Mouse (Mus musculus) CH12.LX (cell line): ENCODE measurements at regions not wholly inside any gene's neighbourhood (a gene's known extent, or its start where the extent isn't known, plus 50 kb on each side); places are given as distances from the start of the nearest gene placed in this dataset.

Source experiments
- DNase-seq: peaks from one replicate; pipeline ENCODE4 v3.0.0-alpha.2; 2013; ENCODE audit errors: extremely low read depth
- H3K27ac ChIP-seq: 2 replicates; pipeline ENCODE4 v1.5.1; 2012; ENCODE audit warnings: low read depth, mild to moderate bottlenecking, control low read depth, moderate library complexity; ENCODE audit not compliant: insufficient read depth
- H3K27me3 ChIP-seq: replicated peaks from 2 replicates; pipeline ENCODE3; 2012; ENCODE audit warnings: inconsistent platforms
- H3K36me3 ChIP-seq, 2 experiments: replicated peaks in 1 of 2; 2 replicates each; pipeline versions ENCODE3 to v1.6.1; 2012; ENCODE audit warnings: inconsistent platforms in 1 of 2, low read length in 1 of 2, mild to moderate bottlenecking in 1 of 2, mixed read lengths in 1 of 2, moderate library complexity in 1 of 2; ENCODE audit not compliant: control insufficient read depth in 1 of 2, insufficient read depth in 1 of 2
- H3K4me1 ChIP-seq, 2 experiments: 2 replicates each; pipeline ENCODE4 v1.6.1; 2012; ENCODE audit warnings: inconsistent platforms in 1 of 2, moderate library complexity in 1 of 2; ENCODE audit not compliant: insufficient read depth in 2 of 2, control insufficient read depth in 1 of 2
- H3K4me2 ChIP-seq: 2 replicates; pipeline ENCODE4 v1.6.1; 2012; ENCODE audit warnings: low read depth, mild to moderate bottlenecking, control low read depth; ENCODE audit not compliant: poor library complexity, insufficient read depth, severe bottlenecking
- H3K4me3 ChIP-seq, 3 experiments: fragments of 150-350 bp in 1 of 3; sonication (generic) in 1 of 3; replicated peaks in 1 of 3; 2 replicates each; pipeline versions ENCODE3 to v1.5.1; 2011 to 2012; ENCODE audit warnings: low read depth in 2 of 3, low read length in 2 of 3, mild to moderate bottlenecking in 2 of 3, moderate library complexity in 2 of 3, control low read depth in 1 of 3, improper control_type of control experiment in 1 of 3, inconsistent platforms in 1 of 3, mixed read lengths in 1 of 3; ENCODE audit not compliant: poor library complexity in 1 of 3
- H3K79me2 ChIP-seq: replicated peaks from 2 replicates; pipeline ENCODE4 v1.6.1; 2012; ENCODE audit warnings: mild to moderate bottlenecking, moderate library complexity; ENCODE audit not compliant: control insufficient read depth, poor library complexity, insufficient read depth, severe bottlenecking; ENCODE audit errors: extremely low read depth
- H3K9ac ChIP-seq: 2 replicates; pipeline ENCODE4 v1.6.1; 2012; ENCODE audit warnings: low read depth, mild to moderate bottlenecking, control low read depth, moderate library complexity; ENCODE audit not compliant: insufficient read depth
- H3K9me3 ChIP-seq: replicated peaks from 2 replicates; pipeline ENCODE3; 2012; ENCODE audit warnings: low read length, inconsistent platforms, mixed read lengths
- CTCF ChIP-seq, 2 experiments: IDR thresholded peaks in 1 of 2; conservative IDR thresholded peaks in 1 of 2; 2 replicates each; pipeline ENCODE4 v1.5.1; 2011 to 2012; ENCODE audit warnings: low read depth in 2 of 2, low read length in 2 of 2, improper control_type of control experiment in 1 of 2, inconsistent platforms in 1 of 2, mild to moderate bottlenecking in 1 of 2, moderate library complexity in 1 of 2
- E2F4 ChIP-seq: IDR thresholded peaks from 2 replicates; pipeline ENCODE4 v1.6.1; 2011; ENCODE audit warnings: low read depth, low read length, improper control_type of control experiment; ENCODE audit not compliant: insufficient replicate concordance
- ETS1 ChIP-seq: conservative IDR thresholded peaks from 2 replicates; pipeline ENCODE4 v1.6.1; 2012; ENCODE audit warnings: low read depth, mild to moderate bottlenecking, inconsistent platforms, low read length, improper control_type of control experiment, moderate library complexity
- IRF4 ChIP-seq: IDR thresholded peaks from 2 replicates; pipeline ENCODE4 v1.6.1; 2014; ENCODE audit warnings: low read depth, mild to moderate bottlenecking, inconsistent platforms, low read length, improper control_type of control experiment
- MAX ChIP-seq: IDR thresholded peaks from 2 replicates; pipeline ENCODE4 v1.6.1; 2011; ENCODE audit warnings: low read length, improper control_type of control experiment
- MEF2A ChIP-seq: IDR thresholded peaks from 2 replicates; pipeline ENCODE4 v1.6.1; 2014; ENCODE audit warnings: low read depth, mild to moderate bottlenecking, inconsistent platforms, low read length, improper control_type of control experiment, borderline replicate concordance
- MYC ChIP-seq: IDR thresholded peaks from 2 replicates; pipeline ENCODE4 v1.6.1; 2011; ENCODE audit warnings: low read depth, mild to moderate bottlenecking, improper control_type of control experiment, low read length
- NRF1 ChIP-seq: IDR thresholded peaks from 2 replicates; pipeline ENCODE4 v1.6.1; 2014; ENCODE audit warnings: low read depth, mild to moderate bottlenecking, inconsistent platforms, low read length, improper control_type of control experiment, moderate library complexity
- PAX5 ChIP-seq: IDR thresholded peaks from 2 replicates; pipeline ENCODE4 v1.6.1; 2012; ENCODE audit warnings: low read length, inconsistent platforms, mixed read lengths
- POLR2A ChIP-seq: IDR thresholded peaks from 2 replicates; pipeline ENCODE4 v1.6.1; 2011; ENCODE audit warnings: low read depth, mild to moderate bottlenecking, improper control_type of control experiment, low read length
- POLR2AphosphoS2 ChIP-seq: IDR thresholded peaks from 2 replicates; pipeline ENCODE4 v1.6.1; 2011; ENCODE audit warnings: low read depth, low read length, improper control_type of control experiment
- RAD21 ChIP-seq: IDR thresholded peaks from 2 replicates; pipeline ENCODE4 v1.6.1; 2011; ENCODE audit warnings: low read depth, mild to moderate bottlenecking, low read length, improper control_type of control experiment, moderate library complexity
- SMC3 ChIP-seq: IDR thresholded peaks from 2 replicates; pipeline ENCODE4 v1.6.1; 2011; ENCODE audit warnings: low read depth, low read length, improper control_type of control experiment
- TBP ChIP-seq: conservative IDR thresholded peaks from 2 replicates; pipeline ENCODE4 v1.6.1; 2011; ENCODE audit warnings: low read depth, low read length, improper control_type of control experiment
- UBTF ChIP-seq: IDR thresholded peaks from 2 replicates; pipeline ENCODE4 v1.6.1; 2012; ENCODE audit warnings: low read depth, mild to moderate bottlenecking, inconsistent platforms, low read length, improper control_type of control experiment, moderate library complexity
- USF2 ChIP-seq: conservative IDR thresholded peaks from 2 replicates; pipeline ENCODE4 v1.6.1; 2011; ENCODE audit warnings: low read depth, low read length, improper control_type of control experiment
- ZC3H11A ChIP-seq: IDR thresholded peaks from 2 replicates; pipeline ENCODE4 v1.6.1; 2012; ENCODE audit warnings: low read depth, mild to moderate bottlenecking, inconsistent platforms, low read length, improper control_type of control experiment
- ZMIZ1 ChIP-seq: IDR thresholded peaks from 2 replicates; pipeline ENCODE4 v1.6.1; 2012; ENCODE audit warnings: low read depth, mild to moderate bottlenecking, inconsistent platforms, low read length, improper control_type of control experiment
- ZNF384 ChIP-seq: IDR thresholded peaks from 2 replicates; pipeline ENCODE4 v1.6.1; 2012; ENCODE audit warnings: low read depth, low read length, improper control_type of control experiment, inconsistent platforms
- dilution Hi-C: fragments of 300-500 bp; cut with MboI; formaldehyde crosslinking; loops from 2 replicates; pipeline ENCODE4 v1.14.3; 2020; ENCODE audit warnings: low sequenced_read_pairs; ENCODE audit not compliant: extremely low pct_unique_long_range_greater_than_20kb, extremely low pct_ligation_motif_present
- in situ Hi-C: fragments of 300-500 bp; cut with MboI; formaldehyde crosslinking; loops from 3 replicates; pipeline ENCODE4 v1.14.3; 2019; ENCODE audit warnings: low sequenced_read_pairs, low pct_ligation_motif_present, low pct_unique_long_range_greater_than_20kb, mixed read lengths

DNA sequence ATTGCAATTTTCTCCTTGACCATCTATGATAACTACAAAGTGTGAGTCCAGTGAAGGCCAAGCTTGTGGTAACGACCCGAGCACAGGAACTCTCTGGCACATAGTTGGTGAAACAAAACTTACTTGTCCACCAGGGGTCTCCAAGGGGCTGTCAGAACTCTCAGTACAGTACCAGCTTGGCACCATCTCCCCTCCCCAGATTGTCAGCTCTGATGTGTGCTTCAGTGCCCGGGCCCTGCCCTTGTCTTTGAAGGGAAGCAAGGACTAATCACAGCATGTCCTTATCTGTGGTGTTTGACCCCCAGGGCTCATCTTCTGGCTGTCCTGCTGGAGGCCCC is 273.9 kb downstream of the Nuak1 start:
- no peaks in the 10 kb centered on the region for H3K9me3 ChIP-seq
- H3K4me2 ChIP-seq, result no peak overlapping the region
- peak; percentile 7 for DNase-seq
- TF ChIP-seq TBP, result no peak
- TF ChIP-seq SMC3, result peak; percentile 51
- peak; percentile 51 for TF ChIP-seq RAD21
- peak in 1 of 2 experiments; percentile 44; a peak in 2 of 4 replicates for TF ChIP-seq CTCF (conservative IDR thresholded peaks at IDR 0.05 in 1 of 2, IDR thresholded peaks at IDR 0.05 in 1 of 2; ENCODE audit: low read depth in 2 of 2, low read length in 2 of 2)
- no peaks in the 10 kb centered on the region for H3K36me3 ChIP-seq
- H3K27ac ChIP-seq, result no peak overlapping the region
- no peak overlapping the region for H3K9ac ChIP-seq
- H3K4me1 ChIP-seq, result peaks cover 3 to 31% of the 10 kb centered on the region in 2 experiments; a peak in 3 of 4 replicates
- peaks cover 1% of the 10 kb centered on the region for H3K27me3 ChIP-seq
- in situ Hi-C loops (no loop called here), dilution Hi-C loops (no loop called here)
- no peak overlapping the region for H3K4me3 ChIP-seq
- no peaks in the 10 kb centered on the region for H3K79me2 ChIP-seq

DNA sequence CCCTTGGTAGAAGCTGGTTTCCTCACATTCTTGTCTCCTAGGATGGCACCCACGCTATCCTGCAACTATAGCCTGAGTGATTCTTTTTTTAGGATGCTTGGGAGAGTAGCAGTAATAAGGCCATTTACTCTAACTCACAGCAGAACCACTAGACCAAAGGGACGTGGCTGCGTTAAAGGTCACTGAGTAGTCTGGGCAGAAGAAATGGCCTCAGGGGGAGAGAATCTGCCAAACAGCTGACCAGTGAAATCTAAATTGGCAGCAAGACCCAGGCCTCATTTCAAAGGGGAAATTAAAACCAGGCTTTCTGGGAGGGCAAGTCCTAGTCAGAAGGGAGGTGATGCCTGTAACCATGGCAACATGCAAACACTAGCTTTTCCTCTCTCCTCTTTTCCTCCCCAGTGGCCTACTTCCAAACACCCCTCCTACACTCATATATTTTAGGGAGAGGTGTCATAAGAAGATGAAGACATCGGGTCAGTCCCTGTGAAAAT is 267.5 kb downstream of the Nuak1 start:
- no peaks in the 10 kb centered on the region for H3K79me2 ChIP-seq
- no peaks in the 10 kb centered on the region for H3K9me3 ChIP-seq
- TF ChIP-seq POLR2AphosphoS2, result no peak
- no peak for TF ChIP-seq ZNF384
- TF ChIP-seq, all 38 proteins: peak for 0
- no peak overlapping the region for H3K4me3 ChIP-seq
- in situ Hi-C loops (no loop called here), dilution Hi-C loops (no loop called here)
- H3K9ac ChIP-seq, result no peak overlapping the region
- no peak for DNase-seq
- no peak overlapping the region for H3K4me2 ChIP-seq
- no peak overlapping the region for H3K27ac ChIP-seq
- no peaks in the 10 kb centered on the region for H3K36me3 ChIP-seq
- H3K4me1 ChIP-seq, result 0 out of 4 replicates have a peak, but pooled peaks cover 0 to 3% of the 10 kb centered on the region in 2 experiments
- H3K27me3 ChIP-seq, result peaks cover 1% of the 10 kb centered on the region

DNA sequence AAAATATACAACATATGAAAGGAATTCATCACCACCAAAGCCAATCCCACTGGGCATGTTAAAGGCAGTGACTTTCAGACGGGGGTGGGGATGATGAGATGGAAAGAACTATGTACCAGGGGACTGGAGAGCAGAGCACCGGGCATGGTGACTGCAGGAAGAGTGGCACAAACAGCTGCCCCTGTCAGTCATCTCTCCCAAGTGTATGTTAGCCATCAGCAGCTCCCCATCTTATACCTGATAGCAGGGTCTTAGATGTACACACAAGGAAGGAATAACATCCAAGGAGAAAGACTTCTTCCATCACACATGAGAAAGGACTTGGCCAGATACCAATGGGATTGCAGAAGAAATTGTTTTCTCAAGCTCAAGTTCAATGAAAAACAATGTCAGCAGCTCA is 257.2 kb downstream of the Nuak1 start:
- Histone ChIP-seq H3K4me2 (no peak overlapping the region), H3K79me2 (no peaks in the 10 kb centered on the region), H3K36me3 (no peaks in the 10 kb centered on the region), H3K9ac (no peak overlapping the region), H3K4me3 (no peak overlapping the region), H3K27ac (no peak overlapping the region), H3K27me3 (no peaks in the 10 kb centered on the region), H3K4me1 (peaks cover 0 to 15% of the 10 kb centered on the region in 2 experiments; a peak in 2 of 4 replicates), H3K9me3 (peaks cover 4% of the 10 kb centered on the region)
- no peak for DNase-seq
- no peak for TF ChIP-seq POLR2AphosphoS2
- TF ChIP-seq UBTF, result no peak
- TF ChIP-seq NRF1, result no peak
- TF ChIP-seq IRF4, result no peak
- TF ChIP-seq MAX, result no peak
- TF ChIP-seq POLR2A, result no peak
- no peak for TF ChIP-seq PAX5
- no peak for TF ChIP-seq MYC
- TF ChIP-seq ETS1, result no peak
- TF ChIP-seq E2F4, result no peak
- no peak for TF ChIP-seq ZMIZ1
- TF ChIP-seq USF2, result no peak
- no peak for TF ChIP-seq MEF2A
- TF ChIP-seq ZC3H11A, result no peak
- dilution Hi-C loops (no loop called here), in situ Hi-C loops (no loop called here)
